Mouse (Mus musculus) kidney, adult 11 months (tissue): ENCODE data around the gene Tcea2.

ENCODE experiments used
- DNase-seq: peaks from one replicate; pipeline ENCODE4 v3.0.0; 2022

The Tcea2 gene

GRCm38 (mm10) chr2:181716991-181717390, 36.9 kb downstream of the Tcea2 start:
- no peak for DNase-seq

- DNase-seq, result no peak
These were observed 40.0 kb downstream of the Tcea2 start for GRCm38 (mm10) chr2:181720061-181720460.

GRCm38 (mm10) chr2:181721200-181721599, 41.1 kb downstream of the Tcea2 start:
- no peak for DNase-seq

- no peak for DNase-seq
These were observed 42.1 kb downstream of the Tcea2 start for GRCm38 (mm10) chr2:181722213-181722612.

GRCm38 (mm10) chr2:181727659-181728262, 47.7 kb downstream of the Tcea2 start:
- no peak for DNase-seq

GRCm38 (mm10) chr2:181730051-181730450, 49.9 kb downstream of the Tcea2 start:
- DNase-seq, result no peak
